In genomic region chr19:4793281-4793830, GRCm38 (mm10) we compare ENCODE assay signal across 8 mouse cellular contexts. TPM values are rescaled to one million over a fixed set of nuclear protein-coding genes. Genes with fewer than 3 reads are reported as not detected.
DNase-seq lines count a peak whose midpoint lies in the region; ATAC-seq and TF ChIP-seq lines count a peak whose summit lies in the region.

No protein-coding gene starts in this region.

- H3K9me3 ChIP-seq in heart, embryonic 13.5 days, result no peaks in the 10 kb centered on the region
- no peaks in the 10 kb centered on the region for H3K9me3 ChIP-seq in MEL (replicated peaks; ENCODE audit: insufficient read depth, low read length)
- no peaks in the 10 kb centered on the region for H3K9me3 ChIP-seq in forebrain, postnatal 0 days (ENCODE audit: low read length)
- no peaks in the 10 kb centered on the region for H3K9me3 ChIP-seq in liver, postnatal 0 days (ENCODE audit: low read length)

- WGBS in heart, embryonic 13.5 days, result under 1% methylated on average over 16 of the region's 16 CpGs
- under 1% methylated on average over 16 of the region's 16 CpGs for WGBS in forebrain, postnatal 0 days
- 1% methylated on average over 16 of the region's 16 CpGs for WGBS in liver, postnatal 0 days (ENCODE audit: insufficient replicate concordance)

- peak overlapping the region; percentile 87 for H3K27ac ChIP-seq in heart, embryonic 13.5 days (replicated peaks)
- peak overlapping the region; percentile 89 for H3K27ac ChIP-seq in MEL (ENCODE audit: control insufficient read depth, low read depth, low read length)
- peak overlapping the region; percentile 82 for H3K27ac ChIP-seq in forebrain, postnatal 0 days (ENCODE audit: low read depth, low read length)
- H3K27ac ChIP-seq in liver, postnatal 0 days (ENCODE audit: low read depth), result peak overlapping the region; percentile 89

- no peaks in the 10 kb centered on the region for H3K27me3 ChIP-seq in heart, embryonic 13.5 days (replicated peaks)
- H3K27me3 ChIP-seq in MEL (ENCODE audit: control insufficient read depth in 1 of 2, insufficient read depth in 2 of 2, low read length in 2 of 2), result no peaks in the 10 kb centered on the region
- no peaks in the 10 kb centered on the region for H3K27me3 ChIP-seq in forebrain, postnatal 0 days (ENCODE audit: insufficient read depth, low read length)
- H3K27me3 ChIP-seq in liver, postnatal 0 days (ENCODE audit: insufficient read depth, low read length), result no peaks in the 10 kb centered on the region

- no peak for TF ChIP-seq EP300 in MEL (IDR thresholded peaks at IDR 0.05; ENCODE audit: low read depth in 1 of 2, low read length in 2 of 2)
- TF ChIP-seq EP300 in liver, postnatal 0 days (IDR thresholded peaks at IDR 0.05; ENCODE audit: low read depth), result no peak

- H3K79me2 ChIP-seq in MEL (ENCODE audit: control insufficient read depth, insufficient read depth, low read length, poor library complexity), result peaks cover 71% of the 10 kb centered on the region

- DNase-seq in heart, adult 11 months, result no peak
- DNase-seq in MEL (ENCODE audit: low read depth, low spot score) (no peak), MN1 (ENCODE audit: low spot score) (no peak)
- no peak for DNase-seq in forebrain, postnatal 0 days
- DNase-seq in liver, postnatal 0 days, result peak; percentile 69
- no peak for DNase-seq in thymus, postnatal 25 days
- no peak for DNase-seq in adrenal gland, postnatal 36 days

- peaks cover 49% of the 10 kb centered on the region for H3K4me1 ChIP-seq in heart, embryonic 13.5 days
- H3K4me1 ChIP-seq in MEL (ENCODE audit: control insufficient read depth in 1 of 2, insufficient read depth in 2 of 2, low read length in 2 of 2), result peaks cover 22 to 39% of the 10 kb centered on the region in 2 experiments
- peaks cover 18% of the 10 kb centered on the region for H3K4me1 ChIP-seq in forebrain, postnatal 0 days (ENCODE audit: insufficient read depth)
- H3K4me1 ChIP-seq in liver, postnatal 0 days (ENCODE audit: insufficient read depth), result peaks cover 25% of the 10 kb centered on the region

- TF ChIP-seq POLR2A in MEL (IDR thresholded peaks at IDR 0.05; ENCODE audit: control insufficient read depth in 1 of 2, insufficient read depth in 1 of 2, low read depth in 1 of 2, low read length in 2 of 2, poor library complexity in 1 of 2), result peak in 1 of 2 experiments; percentile 65; a peak in 1 of 4 replicates

- H3K36me3 ChIP-seq in heart, embryonic 13.5 days, result peaks cover 58% of the 10 kb centered on the region
- H3K36me3 ChIP-seq in MEL (ENCODE audit: control insufficient read depth in 1 of 2, insufficient read depth in 2 of 2, low read length in 2 of 2), result peaks cover 33 to 76% of the 10 kb centered on the region in 2 experiments
- H3K36me3 ChIP-seq in forebrain, postnatal 0 days (ENCODE audit: insufficient read depth), result peaks cover 16% of the 10 kb centered on the region
- peaks cover 39% of the 10 kb centered on the region for H3K36me3 ChIP-seq in liver, postnatal 0 days (replicated peaks; ENCODE audit: insufficient read depth, low read length)

- no peak for TF ChIP-seq CTCF in MEL (IDR thresholded peaks at IDR 0.05 in 2 of 3, conservative IDR thresholded peaks at IDR 0.05 in 1 of 3; ENCODE audit: control insufficient read depth in 1 of 3, insufficient read depth in 1 of 3, low read depth in 2 of 3, low read length in 3 of 3, poor library complexity in 1 of 3, severe bottlenecking in 1 of 3)
- TF ChIP-seq CTCF in forebrain, postnatal 0 days (IDR thresholded peaks at IDR 0.05; ENCODE audit: low read depth), result no peak
- no peak for TF ChIP-seq CTCF in liver, postnatal 0 days (IDR thresholded peaks at IDR 0.05; ENCODE audit: low read depth)

- H3K4me2 ChIP-seq in heart, embryonic 13.5 days, result peak overlapping the region; percentile 77
- H3K4me2 ChIP-seq in forebrain, postnatal 0 days (ENCODE audit: low read depth), result peak overlapping the region; percentile 60
- H3K4me2 ChIP-seq in liver, postnatal 0 days (ENCODE audit: low read depth, low read length), result peak overlapping the region; percentile 85

- ATAC-seq in heart, embryonic 13.5 days (ENCODE audit: extremely low read depth, insufficient number of reproducible peaks, low FRiP score, low TSS enrichment), result 0 out of 2 replicates have a peak, but pooled peaks have one; percentile 12
- peak; percentile 36 for ATAC-seq in forebrain, postnatal 0 days
- peak; percentile 61 for ATAC-seq in liver, postnatal 0 days

- peak overlapping the region; percentile 90 for H3K4me3 ChIP-seq in heart, embryonic 13.5 days
- H3K4me3 ChIP-seq in MEL (ENCODE audit: control insufficient read depth in 1 of 2, insufficient read depth in 1 of 2, low read depth in 2 of 2, low read length in 2 of 2), result peak overlapping the region; percentile 87 to 98
- peak overlapping the region; percentile 72 for H3K4me3 ChIP-seq in forebrain, postnatal 0 days (ENCODE audit: low read depth, low read length)
- peak overlapping the region; percentile 79 for H3K4me3 ChIP-seq in liver, postnatal 0 days (ENCODE audit: low read depth, low read length)

- peak overlapping the region; percentile 92 for H3K9ac ChIP-seq in heart, embryonic 13.5 days
- peak overlapping the region; percentile 95 for H3K9ac ChIP-seq in MEL (ENCODE audit: control insufficient read depth, low read depth, low read length, poor library complexity, severe bottlenecking)
- H3K9ac ChIP-seq in forebrain, postnatal 0 days, result peak overlapping the region; percentile 72
- H3K9ac ChIP-seq in liver, postnatal 0 days (replicated peaks), result peak overlapping the region; percentile 75

- no peak for TF ChIP-seq RAD21 in MEL (IDR thresholded peaks at IDR 0.05; ENCODE audit: low read depth, low read length)

TF ChIP-seq in MEL, 35 proteins besides CTCF, POLR2A, EP300 and RAD21 (continues in another document):
- no peak for TF ChIP-seq MYB (IDR thresholded peaks at IDR 0.05; ENCODE audit: low read depth, low read length)
- TF ChIP-seq GATA1 (IDR thresholded peaks at IDR 0.05; ENCODE audit: low read depth, low read length), result no peak
- no peak for TF ChIP-seq ZMIZ1 (IDR thresholded peaks at IDR 0.05; ENCODE audit: low read depth, low read length)
- no peak for TF ChIP-seq MAX (IDR thresholded peaks at IDR 0.05; ENCODE audit: low read length)
- no peak for TF ChIP-seq NRF1 (IDR thresholded peaks at IDR 0.05; ENCODE audit: insufficient read depth, low read depth, low read length, poor library complexity, severe bottlenecking)
- no peak for TF ChIP-seq BHLHE40 (IDR thresholded peaks at IDR 0.05; ENCODE audit: borderline replicate concordance, low read depth, low read length)
- TF ChIP-seq ZKSCAN1 (IDR thresholded peaks at IDR 0.05; ENCODE audit: low read depth, low read length), result no peak

RNA-seq across cellular contexts. Expression of gene Rbm4, which starts 0.3 kb away (rescaled TPM):
- 45.5 and 50.8 TPM in 2 replicates for polyA plus RNA-seq in heart, embryonic 13.5 days (2015; fragmentation: Nextera tagmentation; extraction: Ambion mirVana)
- 51.6 and 57.1 TPM in 2 replicates for total RNA-seq in MEL (2012; rRNA removed)
- polyA plus RNA-seq in MEL (2012; ENCODE audit: insufficient read depth in 1 of 2, insufficient read length in 2 of 2, low read depth in 1 of 2, low replicate concordance in 2 of 2, missing spikeins in 1 of 2), result 10 to 100 TPM in 1 of 2 experiments, not detected in 1; 31.4 TPM
- total RNA-seq in forebrain, postnatal 0 days (2014; rRNA removed), result 106 and 145 TPM in 2 replicates
- polyA plus RNA-seq in forebrain, postnatal 0 days (2015; fragmentation: Nextera tagmentation; extraction: Ambion mirVana), result 45.0 and 56.9 TPM in 2 replicates
- 15.2 and 17.3 TPM in 2 replicates for polyA plus RNA-seq in liver, postnatal 0 days (2015; fragmentation: Nextera tagmentation; extraction: Ambion mirVana)
- 10 to 100 TPM; 57.6 to 68.1 TPM for total RNA-seq in adrenal gland, postnatal 36 days (2021)

RNA-seq across cellular contexts. Expression of gene Gm21992, which starts 18.1 kb away (rescaled TPM):
- 21.5 and 26.8 TPM in 2 replicates for polyA plus RNA-seq in heart, embryonic 13.5 days (2015; fragmentation: Nextera tagmentation; extraction: Ambion mirVana)
- 10.6 and 10.8 TPM in 2 replicates for total RNA-seq in MEL (2012; rRNA removed)
- 10 to 100 TPM in 1 of 2 experiments, not detected in 1; 21.9 TPM for polyA plus RNA-seq in MEL (2012; ENCODE audit: insufficient read depth in 1 of 2, insufficient read length in 2 of 2, low read depth in 1 of 2, low replicate concordance in 2 of 2, missing spikeins in 1 of 2)
- total RNA-seq in forebrain, postnatal 0 days (2014; rRNA removed), result 15.0 and 18.2 TPM in 2 replicates
- polyA plus RNA-seq in forebrain, postnatal 0 days (2015; fragmentation: Nextera tagmentation; extraction: Ambion mirVana), result 16.5 and 20.4 TPM in 2 replicates
- 8.2 and 13.1 TPM in 2 replicates for polyA plus RNA-seq in liver, postnatal 0 days (2015; fragmentation: Nextera tagmentation; extraction: Ambion mirVana)
- total RNA-seq in adrenal gland, postnatal 36 days (2021), result 10 to 100 TPM; 24.5 to 25.1 TPM

RNA-seq across cellular contexts. Expression of gene Rbm14, which starts 18.1 kb away (rescaled TPM):
- polyA plus RNA-seq in heart, embryonic 13.5 days (2015; fragmentation: Nextera tagmentation; extraction: Ambion mirVana), result 48.4 and 48.6 TPM in 2 replicates
- total RNA-seq in MEL (2012; rRNA removed), result 44.7 and 49.0 TPM in 2 replicates
- polyA plus RNA-seq in MEL (2012; ENCODE audit: insufficient read depth in 1 of 2, insufficient read length in 2 of 2, low read depth in 1 of 2, low replicate concordance in 2 of 2, missing spikeins in 1 of 2), result 10 to 100 TPM in 1 of 2 experiments, not detected in 1; 82.3 TPM
- 29.2 and 30.9 TPM in 2 replicates for total RNA-seq in forebrain, postnatal 0 days (2014; rRNA removed)
- polyA plus RNA-seq in forebrain, postnatal 0 days (2015; fragmentation: Nextera tagmentation; extraction: Ambion mirVana), result 45.9 and 46.6 TPM in 2 replicates
- polyA plus RNA-seq in liver, postnatal 0 days (2015; fragmentation: Nextera tagmentation; extraction: Ambion mirVana), result 14.6 and 16.4 TPM in 2 replicates
- 10 to 100 TPM; 48.7 to 60.3 TPM for total RNA-seq in adrenal gland, postnatal 36 days (2021)

RNA-seq across cellular contexts. Expression of gene Rbm4b, which starts 37.1 kb away (rescaled TPM):
- polyA plus RNA-seq in heart, embryonic 13.5 days (2015; fragmentation: Nextera tagmentation; extraction: Ambion mirVana), result 36.1 and 40.6 TPM in 2 replicates
- 7.0 and 7.4 TPM in 2 replicates for total RNA-seq in MEL (2012; rRNA removed)
- polyA plus RNA-seq in MEL (2012; ENCODE audit: insufficient read depth in 1 of 2, insufficient read length in 2 of 2, low read depth in 1 of 2, low replicate concordance in 2 of 2, missing spikeins in 1 of 2), result 10 to 100 TPM in 1 of 2 experiments, not detected in 1; 11.1 TPM
- 84.8 and 90.6 TPM in 2 replicates for total RNA-seq in forebrain, postnatal 0 days (2014; rRNA removed)
- polyA plus RNA-seq in forebrain, postnatal 0 days (2015; fragmentation: Nextera tagmentation; extraction: Ambion mirVana), result 79.8 and 88.7 TPM in 2 replicates
- 14.1 TPM in 2 replicates for polyA plus RNA-seq in liver, postnatal 0 days (2015; fragmentation: Nextera tagmentation; extraction: Ambion mirVana)
- 10 to 100 TPM; 16.4 to 17.1 TPM for total RNA-seq in adrenal gland, postnatal 36 days (2021)

RNA-seq across cellular contexts. Expression of gene Ccs, which starts 45.8 kb away (rescaled TPM):
- polyA plus RNA-seq in heart, embryonic 13.5 days (2015; fragmentation: Nextera tagmentation; extraction: Ambion mirVana), result 40.7 and 44.1 TPM in 2 replicates
- total RNA-seq in MEL (2012; rRNA removed), result 43.3 and 48.3 TPM in 2 replicates
- polyA plus RNA-seq in MEL (2012; ENCODE audit: insufficient read depth in 1 of 2, insufficient read length in 2 of 2, low read depth in 1 of 2, low replicate concordance in 2 of 2, missing spikeins in 1 of 2), result 10 to 100 TPM in 1 of 2 experiments, not detected in 1; 56.6 TPM
- total RNA-seq in forebrain, postnatal 0 days (2014; rRNA removed), result 27.3 and 35.4 TPM in 2 replicates
- 41.7 and 44.3 TPM in 2 replicates for polyA plus RNA-seq in forebrain, postnatal 0 days (2015; fragmentation: Nextera tagmentation; extraction: Ambion mirVana)
- 144 and 154 TPM in 2 replicates for polyA plus RNA-seq in liver, postnatal 0 days (2015; fragmentation: Nextera tagmentation; extraction: Ambion mirVana)
- 100 to 1,000 TPM; 112 to 121 TPM for total RNA-seq in adrenal gland, postnatal 36 days (2021)
